Mouse (Mus musculus) monocyte, adult 2 months (primary cell): ENCODE measurements at regions not wholly inside any gene's neighbourhood (a gene's known extent, or its start where the extent isn't known, plus 50 kb on each side); places are given as distances from the start of the nearest gene placed in this dataset.

Source experiments
- DNase-seq, 2 experiments: peaks; one replicate each; pipeline ENCODE4 v3.0.0; 2022; ENCODE audit warnings: low spot score in 2 of 2, low read depth in 1 of 2

- no peak for DNase-seq
Measured at GRCm38 (mm10) chr16:31598409-31598988, 64.7 kb upstream of the Dlg1 start.

- DNase-seq = no peak
Measured at GRCm38 (mm10) chr16:31598989-31599421, 64.2 kb upstream of the Dlg1 start.

DNA sequence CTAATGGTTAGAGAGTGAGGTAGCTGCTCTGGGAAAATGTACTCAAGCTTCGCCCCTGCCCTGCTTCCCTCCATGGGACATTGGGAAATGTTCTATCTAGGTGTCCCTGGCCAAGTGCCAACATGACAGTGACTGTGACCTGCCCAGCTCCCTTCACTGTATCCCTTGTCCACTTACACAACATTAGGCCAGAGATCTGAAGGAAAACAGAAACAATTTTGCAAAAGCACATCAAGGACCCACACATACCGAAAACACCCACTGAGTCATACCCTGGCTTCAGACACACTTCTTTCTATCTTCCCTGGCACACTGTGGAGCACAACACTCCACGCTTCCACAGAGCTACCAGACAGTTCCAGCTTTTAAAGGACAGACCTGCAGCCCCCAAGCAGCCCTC, 62.0 kb upstream of the Dlg1 start:
- no peak for DNase-seq

GRCm38 (mm10) chr16:31603185-31603584, 60.1 kb upstream of the Dlg1 start:
- no peak for DNase-seq

DNA sequence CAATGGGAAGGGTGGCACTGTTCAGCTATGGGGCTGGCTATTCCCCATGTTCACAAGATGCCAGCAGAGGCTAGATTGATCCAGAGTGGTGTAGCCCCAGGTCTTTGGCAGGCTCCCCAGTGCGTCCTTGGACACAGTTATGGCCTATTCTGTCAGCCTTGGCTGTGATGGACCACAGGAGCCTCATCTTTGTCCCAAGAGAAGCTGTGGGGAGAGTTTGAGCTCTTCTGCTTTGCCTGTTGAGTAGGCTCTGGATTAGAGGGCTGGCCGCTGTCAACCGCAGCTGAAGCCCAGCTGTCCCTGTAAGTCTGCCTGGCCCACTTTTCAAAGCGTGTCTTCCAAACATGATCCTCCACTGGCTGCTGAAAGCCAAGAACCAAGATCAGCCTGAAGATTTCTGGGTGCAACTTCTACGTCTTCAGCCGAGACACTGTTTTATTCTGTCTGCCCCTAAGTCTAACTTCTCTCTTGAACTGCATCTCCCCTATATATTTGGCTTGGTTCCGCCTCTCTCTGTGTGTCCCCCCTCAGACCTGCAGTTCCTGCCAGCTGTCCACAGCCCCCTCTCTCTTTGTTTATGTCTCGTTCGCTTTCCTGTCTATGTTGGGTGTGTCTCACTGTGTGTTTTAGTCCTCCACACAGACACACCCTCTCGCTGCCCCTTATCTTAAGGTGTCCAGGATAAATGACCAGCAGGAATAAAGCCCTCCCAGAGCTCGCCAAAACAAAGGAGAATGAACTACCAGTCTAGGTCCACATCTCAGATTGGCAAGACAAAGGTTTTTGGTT, 56.7 kb upstream of the Dlg1 start:
- no peak for DNase-seq

DNA sequence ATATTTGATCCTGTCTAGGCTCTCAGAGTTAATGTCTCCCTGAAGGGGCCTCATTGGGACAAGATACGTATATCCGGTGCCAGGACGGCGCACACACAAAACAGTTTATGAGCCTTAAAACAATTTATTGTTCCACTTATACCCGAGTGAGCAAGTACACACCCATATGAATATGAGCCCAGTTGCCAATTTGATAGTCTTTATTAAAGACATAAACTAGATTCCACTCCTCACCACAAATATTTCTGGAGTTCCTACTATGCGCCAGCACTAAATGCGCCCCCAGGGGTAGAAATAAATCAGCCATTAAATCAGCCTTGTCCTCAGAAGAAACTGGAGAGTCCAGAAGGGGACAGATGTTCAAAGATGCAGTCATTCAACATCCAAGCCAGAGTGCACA, 54.3 kb upstream of the Dlg1 start:
- no peak for DNase-seq

DNA sequence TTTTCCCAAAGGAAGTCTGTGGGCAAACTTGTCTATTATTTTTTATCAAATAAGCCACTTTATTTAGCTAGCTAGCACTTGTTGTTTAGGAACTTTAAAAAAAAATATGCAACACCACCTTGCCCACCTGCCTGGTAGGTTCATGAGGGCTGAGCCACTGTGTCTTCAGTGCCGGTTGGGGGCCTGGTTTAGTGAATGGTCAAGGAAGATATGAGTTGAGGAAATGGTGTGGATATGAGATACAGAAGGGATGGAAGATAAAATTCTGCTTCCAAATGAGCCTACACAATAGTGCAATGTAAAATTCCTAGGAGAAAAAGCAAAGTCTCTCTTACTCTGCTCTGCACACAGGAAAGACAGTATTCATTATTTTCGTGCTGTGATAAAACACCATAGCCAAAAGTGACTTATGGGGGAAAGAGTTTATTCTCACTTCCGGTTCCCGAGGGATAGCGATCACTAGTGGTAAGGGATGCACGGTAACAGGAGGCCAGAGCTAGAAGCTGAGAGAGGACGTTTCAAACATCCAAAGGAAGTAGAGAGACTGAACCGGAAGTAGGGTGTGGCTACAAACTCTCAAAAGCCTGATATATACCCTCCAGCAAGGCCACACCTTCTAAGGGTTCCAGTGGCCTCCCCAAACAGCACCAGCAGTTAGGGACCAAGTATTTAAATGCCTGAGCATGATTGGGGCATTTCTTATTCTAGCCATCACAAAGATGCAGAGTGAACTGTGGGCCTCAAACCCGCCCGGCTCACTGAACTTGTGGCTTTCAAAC, 53.7 kb upstream of the Dlg1 start:
- DNase-seq = no peak
